Mouse (Mus musculus): ENCODE results near the gene Smo. TPM values are rescaled to one million over a fixed set of nuclear protein-coding genes. Genes with fewer than 3 reads are reported as not detected.

Smo gene
- polyA plus RNA-seq, 1 experiment from 2014 or later: 49.6 TPM

- no peak overlapping the region for H3K9ac ChIP-seq (ENCODE audit: low read length)
- no peak overlapping the region for H3K4me2 ChIP-seq (ENCODE audit: low read depth)
- H3K27me3 ChIP-seq (ENCODE audit: control insufficient read depth, insufficient read depth, low read length): no peaks in the 10 kb centered on the region
- H3K9me3 ChIP-seq (ENCODE audit: control insufficient read depth, low read length): no peaks in the 10 kb centered on the region
- DNase-seq (ENCODE audit: low spot score): no peak
- peaks cover 3% of the 10 kb centered on the region; the same call in 1 of the 2 replicates for H3K4me1 ChIP-seq (ENCODE audit: control insufficient read depth, insufficient read depth, low read length)
- H3K4me3 ChIP-seq (ENCODE audit: low read depth, low read length): no peak overlapping the region
- H3K36me3 ChIP-seq (ENCODE audit: control insufficient read depth, insufficient read depth, low read length): no peaks in the 10 kb centered on the region
- 83% methylated on average over 1 of the region's 1 CpGs for WGBS
- no peak for ATAC-seq (ENCODE audit: insufficient read depth, low FRiP score, low TSS enrichment)
- H3K27ac ChIP-seq (ENCODE audit: low read depth, low read length): no peak overlapping the region
Observed at GRCm38 (mm10) chr6:29774161-29774560, 38.9 kb downstream of the Smo start.

GRCm38 (mm10) chr6:29775609-29776008 lies 40.3 kb downstream of the Smo start:
- ATAC-seq (ENCODE audit: insufficient read depth, low FRiP score, low TSS enrichment) (no peak), DNase-seq (ENCODE audit: low spot score) (no peak)
- 95% methylated on average over 1 of the region's 1 CpGs for WGBS
- Histone ChIP-seq H3K9me3 (ENCODE audit: control insufficient read depth, low read length) (no peaks in the 10 kb centered on the region), H3K27me3 (ENCODE audit: control insufficient read depth, insufficient read depth, low read length) (no peaks in the 10 kb centered on the region), H3K4me3 (ENCODE audit: low read depth, low read length) (no peak overlapping the region), H3K4me2 (ENCODE audit: low read depth) (no peak overlapping the region), H3K4me1 (ENCODE audit: control insufficient read depth, insufficient read depth, low read length) (no peaks in the 10 kb centered on the region), H3K36me3 (ENCODE audit: control insufficient read depth, insufficient read depth, low read length) (no peaks in the 10 kb centered on the region), H3K27ac (ENCODE audit: low read depth, low read length) (no peak overlapping the region), H3K9ac (ENCODE audit: low read length) (no peak overlapping the region)

- no peaks in the 10 kb centered on the region for H3K4me1 ChIP-seq (ENCODE audit: control insufficient read depth, insufficient read depth, low read length)
- no peaks in the 10 kb centered on the region for H3K27me3 ChIP-seq (ENCODE audit: control insufficient read depth, insufficient read depth, low read length)
- WGBS: 90% methylated on average over 4 of the region's 4 CpGs
- no peak overlapping the region for H3K4me2 ChIP-seq (ENCODE audit: low read depth)
- no peaks in the 10 kb centered on the region for H3K9me3 ChIP-seq (ENCODE audit: control insufficient read depth, low read length)
- H3K9ac ChIP-seq (ENCODE audit: low read length): no peak overlapping the region
- ATAC-seq (ENCODE audit: insufficient read depth, low FRiP score, low TSS enrichment): no peak
- no peak overlapping the region for H3K4me3 ChIP-seq (ENCODE audit: low read depth, low read length)
- no peak overlapping the region for H3K27ac ChIP-seq (ENCODE audit: low read depth, low read length)
- H3K36me3 ChIP-seq (ENCODE audit: control insufficient read depth, insufficient read depth, low read length): no peaks in the 10 kb centered on the region
- no peak for DNase-seq (ENCODE audit: low spot score)
Observed at GRCm38 (mm10) chr6:29776542-29777237, 41.4 kb downstream of the Smo start.

GRCm38 (mm10) chr6:29777238-29777555 lies 41.9 kb downstream of the Smo start:
- no peak for ATAC-seq (ENCODE audit: insufficient read depth, low FRiP score, low TSS enrichment)
- Histone ChIP-seq H3K36me3 (ENCODE audit: control insufficient read depth, insufficient read depth, low read length) (no peaks in the 10 kb centered on the region), H3K9ac (ENCODE audit: low read length) (no peak overlapping the region), H3K27me3 (ENCODE audit: control insufficient read depth, insufficient read depth, low read length) (no peaks in the 10 kb centered on the region), H3K4me2 (ENCODE audit: low read depth) (no peak overlapping the region), H3K4me1 (ENCODE audit: control insufficient read depth, insufficient read depth, low read length) (no peaks in the 10 kb centered on the region), H3K4me3 (ENCODE audit: low read depth, low read length) (no peak overlapping the region), H3K9me3 (ENCODE audit: control insufficient read depth, low read length) (no peaks in the 10 kb centered on the region), H3K27ac (ENCODE audit: low read depth, low read length) (no peak overlapping the region)
- DNase-seq (ENCODE audit: low spot score): no peak
- 80% methylated on average over 3 of the region's 3 CpGs for WGBS

- Histone ChIP-seq H3K27ac (ENCODE audit: low read depth, low read length) (no peak overlapping the region), H3K4me1 (ENCODE audit: control insufficient read depth, insufficient read depth, low read length) (no peaks in the 10 kb centered on the region), H3K9ac (ENCODE audit: low read length) (no peak overlapping the region), H3K36me3 (ENCODE audit: control insufficient read depth, insufficient read depth, low read length) (no peaks in the 10 kb centered on the region), H3K27me3 (ENCODE audit: control insufficient read depth, insufficient read depth, low read length) (no peaks in the 10 kb centered on the region), H3K4me3 (ENCODE audit: low read depth, low read length) (no peak overlapping the region), H3K4me2 (ENCODE audit: low read depth) (no peak overlapping the region), H3K9me3 (ENCODE audit: control insufficient read depth, low read length) (no peaks in the 10 kb centered on the region)
- DNase-seq (ENCODE audit: low spot score) (no peak), ATAC-seq (ENCODE audit: insufficient read depth, low FRiP score, low TSS enrichment) (no peak)
Observed at GRCm38 (mm10) chr6:29780082-29780481, 44.8 kb downstream of the Smo start.

- Histone ChIP-seq H3K4me1 (ENCODE audit: control insufficient read depth, insufficient read depth, low read length) (no peaks in the 10 kb centered on the region), H3K4me2 (ENCODE audit: low read depth) (no peak overlapping the region), H3K36me3 (ENCODE audit: control insufficient read depth, insufficient read depth, low read length) (no peaks in the 10 kb centered on the region), H3K9ac (ENCODE audit: low read length) (no peak overlapping the region), H3K27me3 (ENCODE audit: control insufficient read depth, insufficient read depth, low read length) (no peaks in the 10 kb centered on the region), H3K4me3 (ENCODE audit: low read depth, low read length) (no peak overlapping the region), H3K9me3 (ENCODE audit: control insufficient read depth, low read length) (no peaks in the 10 kb centered on the region), H3K27ac (ENCODE audit: low read depth, low read length) (no peak overlapping the region)
- WGBS: 94% methylated on average over 2 of the region's 2 CpGs
- no peak for ATAC-seq (ENCODE audit: insufficient read depth, low FRiP score, low TSS enrichment)
- DNase-seq (ENCODE audit: low spot score): no peak
Observed at GRCm38 (mm10) chr6:29780571-29780970, 45.3 kb downstream of the Smo start.

GRCm38 (mm10) chr6:29782239-29782638 lies 46.9 kb downstream of the Smo start:
- no peak overlapping the region for H3K27ac ChIP-seq (ENCODE audit: low read depth, low read length)
- no peaks in the 10 kb centered on the region for H3K27me3 ChIP-seq (ENCODE audit: control insufficient read depth, insufficient read depth, low read length)
- 71% methylated on average over 1 of the region's 1 CpGs for WGBS
- ATAC-seq (ENCODE audit: insufficient read depth, low FRiP score, low TSS enrichment) (no peak), DNase-seq (ENCODE audit: low spot score) (no peak)
- no peak overlapping the region for H3K9ac ChIP-seq (ENCODE audit: low read length)
- no peaks in the 10 kb centered on the region for H3K9me3 ChIP-seq (ENCODE audit: control insufficient read depth, low read length)
- H3K4me3 ChIP-seq (ENCODE audit: low read depth, low read length): no peak overlapping the region
- H3K36me3 ChIP-seq (ENCODE audit: control insufficient read depth, insufficient read depth, low read length): no peaks in the 10 kb centered on the region
- H3K4me1 ChIP-seq (ENCODE audit: control insufficient read depth, insufficient read depth, low read length): no peaks in the 10 kb centered on the region
- no peak overlapping the region for H3K4me2 ChIP-seq (ENCODE audit: low read depth)

- no peak for DNase-seq (ENCODE audit: low spot score)
- no peaks in the 10 kb centered on the region for H3K27me3 ChIP-seq (ENCODE audit: control insufficient read depth, insufficient read depth, low read length)
- ATAC-seq (ENCODE audit: insufficient read depth, low FRiP score, low TSS enrichment): no peak
- no peak overlapping the region for H3K9ac ChIP-seq (ENCODE audit: low read length)
- no peak overlapping the region for H3K4me2 ChIP-seq (ENCODE audit: low read depth)
- no peaks in the 10 kb centered on the region for H3K9me3 ChIP-seq (ENCODE audit: control insufficient read depth, low read length)
- H3K27ac ChIP-seq (ENCODE audit: low read depth, low read length): no peak overlapping the region
- WGBS: 91% methylated on average over 6 of the region's 6 CpGs
- H3K4me3 ChIP-seq (ENCODE audit: low read depth, low read length): no peak overlapping the region
- H3K4me1 ChIP-seq (ENCODE audit: control insufficient read depth, insufficient read depth, low read length): no peaks in the 10 kb centered on the region
- H3K36me3 ChIP-seq (ENCODE audit: control insufficient read depth, insufficient read depth, low read length): no peaks in the 10 kb centered on the region
Observed at GRCm38 (mm10) chr6:29783960-29784359, 48.7 kb downstream of the Smo start.

- no peaks in the 10 kb centered on the region for H3K4me1 ChIP-seq (ENCODE audit: control insufficient read depth, insufficient read depth, low read length)
- 92% methylated on average over 3 of the region's 3 CpGs for WGBS
- H3K27me3 ChIP-seq (ENCODE audit: control insufficient read depth, insufficient read depth, low read length): no peaks in the 10 kb centered on the region
- H3K4me2 ChIP-seq (ENCODE audit: low read depth): no peak overlapping the region
- no peak overlapping the region for H3K27ac ChIP-seq (ENCODE audit: low read depth, low read length)
- H3K9me3 ChIP-seq (ENCODE audit: control insufficient read depth, low read length): no peaks in the 10 kb centered on the region
- no peak overlapping the region for H3K4me3 ChIP-seq (ENCODE audit: low read depth, low read length)
- ATAC-seq (ENCODE audit: insufficient read depth, low FRiP score, low TSS enrichment) (no peak), DNase-seq (ENCODE audit: low spot score) (no peak)
- H3K9ac ChIP-seq (ENCODE audit: low read length): no peak overlapping the region
- H3K36me3 ChIP-seq (ENCODE audit: control insufficient read depth, insufficient read depth, low read length): no peaks in the 10 kb centered on the region
Observed at GRCm38 (mm10) chr6:29784413-29785021, 49.2 kb downstream of the Smo start.

Data from neural tube, embryonic 11.5 days (tissue).